ENCODE assay signal across 8 mouse cellular contexts in the genomic region with DNA sequence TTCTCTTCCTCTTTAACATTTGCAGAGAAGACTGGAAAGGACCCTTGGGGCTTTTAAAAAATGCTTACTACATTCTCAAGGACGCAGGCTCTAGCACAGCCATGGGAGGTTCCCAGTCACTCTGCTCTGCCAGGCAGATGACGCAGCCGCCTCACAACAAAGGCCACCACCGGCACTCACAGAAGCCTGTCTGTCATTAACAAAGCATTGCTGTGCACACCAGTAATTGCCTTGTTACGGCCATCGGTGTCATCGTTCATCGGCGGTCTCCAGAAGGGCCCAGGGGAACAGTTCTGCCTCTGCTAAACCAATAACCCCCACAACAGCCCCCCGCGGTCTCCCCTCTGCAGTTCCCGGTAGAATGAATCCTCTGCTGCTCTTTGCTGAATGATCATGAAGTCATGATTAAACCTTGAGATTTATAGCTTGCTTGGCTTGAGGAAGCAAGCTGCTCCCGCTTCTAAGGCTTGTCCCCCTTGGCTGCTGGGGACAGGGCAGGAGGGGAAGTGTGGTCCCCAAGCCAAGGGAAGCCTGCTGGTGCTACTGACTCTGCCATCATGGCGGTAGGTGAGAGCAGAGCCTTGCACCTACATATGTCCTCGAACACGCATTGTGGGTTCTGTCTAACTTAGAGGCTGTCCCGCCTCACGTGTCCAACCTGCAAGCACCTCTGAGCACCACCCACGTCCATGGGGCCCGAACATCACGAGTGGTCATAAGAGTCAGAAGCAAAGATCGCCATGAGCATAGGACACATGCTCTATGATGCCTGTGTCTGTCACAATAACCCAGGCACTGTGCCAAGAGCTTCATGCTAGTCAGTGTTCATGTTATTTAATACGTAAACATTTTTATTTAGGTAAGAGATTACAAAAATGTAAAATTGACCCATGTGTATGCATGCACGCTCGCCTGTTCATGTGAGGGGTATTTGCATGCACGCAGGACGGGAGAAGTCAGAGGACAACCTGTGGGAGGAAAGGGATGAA. TPM values are rescaled to one million over a fixed set of nuclear protein-coding genes. Genes with fewer than 3 reads are reported as not detected.
DNase-seq lines count a peak whose midpoint lies in the region; ATAC-seq and TF ChIP-seq lines count a peak whose summit lies in the region.

No protein-coding gene starts in this region.

- no peak for TF ChIP-seq CTCF in kidney, postnatal 0 days (IDR thresholded peaks at IDR 0.05; ENCODE audit: low read depth)
- no peak for TF ChIP-seq CTCF in brain, embryonic 14.5 days (IDR thresholded peaks at IDR 0.05; ENCODE audit: borderline replicate concordance, extremely low read depth, insufficient read depth, insufficient read length)
- no peak for TF ChIP-seq CTCF in stomach, postnatal 0 days (IDR thresholded peaks at IDR 0.05; ENCODE audit: low read depth)

- TF ChIP-seq EP300 in stomach, postnatal 0 days (optimal IDR thresholded peaks at IDR 0.05) = no peak

- peaks cover 7% of the 10 kb centered on the region; the same call in 1 of the 2 replicates for H3K27me3 ChIP-seq in kidney, postnatal 0 days (ENCODE audit: insufficient read depth, low read length)
- peaks cover 48% of the 10 kb centered on the region for H3K27me3 ChIP-seq in hindbrain, embryonic 10.5 days (ENCODE audit: insufficient read depth, poor library complexity, severe bottlenecking)
- peaks cover 36% of the 10 kb centered on the region for H3K27me3 ChIP-seq in neural tube, embryonic 12.5 days (replicated peaks)
- no peaks in the 10 kb centered on the region for H3K27me3 ChIP-seq in stomach, postnatal 0 days (ENCODE audit: control insufficient read depth, insufficient read depth, low read length)

- WGBS in kidney, postnatal 0 days = 38% methylated on average over 27 of the region's 27 CpGs
- 48% methylated on average over 27 of the region's 27 CpGs for WGBS in hindbrain, embryonic 10.5 days
- WGBS in neural tube, embryonic 12.5 days = 43% methylated on average over 27 of the region's 27 CpGs
- WGBS in stomach, postnatal 0 days = 58% methylated on average over 27 of the region's 27 CpGs

- H3K9ac ChIP-seq in kidney, postnatal 0 days (ENCODE audit: low read depth, low read length) = no peak overlapping the region
- no peak overlapping the region for H3K9ac ChIP-seq in neural tube, embryonic 12.5 days
- H3K9ac ChIP-seq in stomach, postnatal 0 days (ENCODE audit: low read length) = no peak overlapping the region

- ATAC-seq in kidney, postnatal 0 days (replicated peaks; ENCODE audit: low FRiP score, low read depth) = no peak
- ATAC-seq in neural tube, embryonic 12.5 days (ENCODE audit: low FRiP score, low read depth) = peak; percentile 70
- no peak for ATAC-seq in stomach, postnatal 0 days (ENCODE audit: low FRiP score, low TSS enrichment)

- H3K4me2 ChIP-seq in kidney, postnatal 0 days (ENCODE audit: low read length) = peak overlapping the region; percentile 8; the same call in 1 of the 2 replicates
- H3K4me2 ChIP-seq in neural tube, embryonic 12.5 days (replicated peaks) = peak overlapping the region; percentile 43
- H3K4me2 ChIP-seq in stomach, postnatal 0 days (replicated peaks; ENCODE audit: low read depth) = no peak overlapping the region

- TF ChIP-seq POLR2A in brain, embryonic 14.5 days (IDR thresholded peaks at IDR 0.05; ENCODE audit: borderline replicate concordance, extremely low read depth, insufficient read depth, insufficient read length, poor library complexity, severe bottlenecking) = no peak

- no peaks in the 10 kb centered on the region for H3K36me3 ChIP-seq in kidney, postnatal 0 days (ENCODE audit: insufficient read depth, low read length)
- H3K36me3 ChIP-seq in hindbrain, embryonic 10.5 days = no peaks in the 10 kb centered on the region
- H3K36me3 ChIP-seq in neural tube, embryonic 12.5 days = no peaks in the 10 kb centered on the region
- H3K36me3 ChIP-seq in stomach, postnatal 0 days (ENCODE audit: control insufficient read depth, insufficient read depth, low read length) = no peaks in the 10 kb centered on the region

- DNase-seq in kidney, postnatal 0 days (ENCODE audit: low spot score) = peak; percentile 15
- DNase-seq in kidney, adult 18-20 months = no peak
- DNase-seq in brain, embryonic 14.5 days (ENCODE audit: low read depth) = peak; percentile 86
- DNase-seq in hindbrain, embryonic 10.5 days (ENCODE audit: low spot score) = peak; percentile 81
- DNase-seq in frontal cortex, postnatal 36 days (ENCODE audit: low spot score in 2 of 2) = no peak
- no peak for DNase-seq in urinary bladder, postnatal 36 days (ENCODE audit: low spot score in 2 of 2)
- DNase-seq in stomach, postnatal 0 days (ENCODE audit: low spot score) = no peak

- no peak overlapping the region for H3K27ac ChIP-seq in kidney, postnatal 0 days
- peak overlapping the region; percentile 81 for H3K27ac ChIP-seq in hindbrain, embryonic 10.5 days
- peak overlapping the region; percentile 20; the same call in 1 of the 2 replicates for H3K27ac ChIP-seq in neural tube, embryonic 12.5 days
- no peak overlapping the region for H3K27ac ChIP-seq in stomach, postnatal 0 days (replicated peaks)

- no peaks in the 10 kb centered on the region for H3K9me3 ChIP-seq in kidney, postnatal 0 days (replicated peaks; ENCODE audit: low read length)
- H3K9me3 ChIP-seq in hindbrain, embryonic 10.5 days = no peaks in the 10 kb centered on the region
- H3K9me3 ChIP-seq in neural tube, embryonic 12.5 days = no peaks in the 10 kb centered on the region
- no peaks in the 10 kb centered on the region for H3K9me3 ChIP-seq in stomach, postnatal 0 days (ENCODE audit: control insufficient read depth, low read length)

- no peaks in the 10 kb centered on the region for H3K4me1 ChIP-seq in kidney, postnatal 0 days (replicated peaks; ENCODE audit: insufficient read depth, low read length)
- H3K4me1 ChIP-seq in hindbrain, embryonic 10.5 days (replicated peaks) = peaks cover 38% of the 10 kb centered on the region
- H3K4me1 ChIP-seq in neural tube, embryonic 12.5 days = peaks cover 21% of the 10 kb centered on the region
- H3K4me1 ChIP-seq in stomach, postnatal 0 days (replicated peaks; ENCODE audit: control insufficient read depth, insufficient read depth) = no peaks in the 10 kb centered on the region

- H3K4me3 ChIP-seq in kidney, postnatal 0 days (replicated peaks; ENCODE audit: low read depth, low read length) = no peak overlapping the region
- H3K4me3 ChIP-seq in hindbrain, embryonic 10.5 days = peak overlapping the region; percentile 22
- no peak overlapping the region for H3K4me3 ChIP-seq in neural tube, embryonic 12.5 days
- no peak overlapping the region for H3K4me3 ChIP-seq in stomach, postnatal 0 days (ENCODE audit: low read depth, low read length)

RNA-seq across cellular contexts. Expression of a gene that starts 38.0 kb away (rescaled TPM):
- 0.14 and 0.36 TPM in 2 replicates for polyA plus RNA-seq in kidney, postnatal 0 days (2015; fragmentation: Nextera tagmentation; extraction: Ambion mirVana)
- 0.79 and 1.8 TPM in 2 replicates for polyA plus RNA-seq in brain, embryonic 14.5 days (2012; rRNA removed)
- polyA plus RNA-seq in hindbrain, embryonic 10.5 days (2016; fragmentation: Nextera tagmentation; extraction: Ambion mirVana) = 0.51 and 0.61 TPM in 2 replicates
- 0.22 and 0.28 TPM in 2 replicates for polyA plus RNA-seq in neural tube, embryonic 12.5 days (2016; fragmentation: Nextera tagmentation; extraction: Ambion mirVana)
- 0.11 and 0.15 TPM in 2 replicates for polyA plus RNA-seq in stomach, postnatal 0 days (2015; fragmentation: Nextera tagmentation; extraction: Ambion mirVana)

RNA-seq across cellular contexts. Expression of a gene that starts 43.2 kb away (rescaled TPM):
- polyA plus RNA-seq in kidney, postnatal 0 days (2015; fragmentation: Nextera tagmentation; extraction: Ambion mirVana) = 6.6 and 7.0 TPM in 2 replicates
- 16.5 and 16.6 TPM in 2 replicates for polyA plus RNA-seq in brain, embryonic 14.5 days (2012; rRNA removed)
- 10.2 and 12.2 TPM in 2 replicates for polyA plus RNA-seq in hindbrain, embryonic 10.5 days (2016; fragmentation: Nextera tagmentation; extraction: Ambion mirVana)
- 10.3 and 13.5 TPM in 2 replicates for polyA plus RNA-seq in neural tube, embryonic 12.5 days (2016; fragmentation: Nextera tagmentation; extraction: Ambion mirVana)
- 3.9 and 4.2 TPM in 2 replicates for polyA plus RNA-seq in stomach, postnatal 0 days (2015; fragmentation: Nextera tagmentation; extraction: Ambion mirVana)

Comparison
In these comparisons a context has a peak if more than half of its experiments do, and no peak if none do; other contexts are left out.
1. DNase-seq: peak in kidney, postnatal 0 days (single experiment), brain, embryonic 14.5 days (single experiment) and hindbrain, embryonic 10.5 days (single experiment); none in kidney, adult 18-20 months (single experiment), frontal cortex, postnatal 36 days (0 of 2), urinary bladder, postnatal 36 days (0 of 2) and stomach, postnatal 0 days (single experiment).
2. H3K27ac ChIP-seq: peak in hindbrain, embryonic 10.5 days (single experiment) and neural tube, embryonic 12.5 days (single experiment); none in kidney, postnatal 0 days (single experiment) and stomach, postnatal 0 days (single experiment).